Mouse (Mus musculus): ENCODE results near the gene Arpc4.
A peak's percentile ranks its signal among the peaks of the same experiment; 100 is the strongest.

Gene Arpc4

GRCm38 (mm10) chr6:113364518-113365135, 13.3 kb upstream of the Arpc4 start:
- DNase-seq (ENCODE audit: low read depth, low spot score): no peak

GRCm38 (mm10) chr6:113366639-113367038, 11.3 kb upstream of the Arpc4 start:
- no peak for DNase-seq (ENCODE audit: low read depth, low spot score)

- DNase-seq (ENCODE audit: low read depth, low spot score): no peak
Measured at GRCm38 (mm10) chr6:113367574-113367973, 10.3 kb upstream of the Arpc4 start.

- DNase-seq (ENCODE audit: low read depth, low spot score): no peak
Measured at GRCm38 (mm10) chr6:113368124-113368523, 9.8 kb upstream of the Arpc4 start.

- DNase-seq (ENCODE audit: low read depth, low spot score): no peak
Measured at GRCm38 (mm10) chr6:113368577-113368976, 9.3 kb upstream of the Arpc4 start.

GRCm38 (mm10) chr6:113370194-113370929, 7.6 kb upstream of the Arpc4 start:
- DNase-seq (ENCODE audit: low read depth, low spot score): no peak

GRCm38 (mm10) chr6:113373491-113373890, 4.4 kb upstream of the Arpc4 start:
- no peak for DNase-seq (ENCODE audit: low read depth, low spot score)

GRCm38 (mm10) chr6:113377172-113377495, 781 bp upstream of the Arpc4 start:
- no peak for DNase-seq (ENCODE audit: low read depth, low spot score)

GRCm38 (mm10) chr6:113379246-113379645, 1.3 kb downstream of the Arpc4 start:
- DNase-seq (ENCODE audit: low read depth, low spot score): peak; percentile 68

GRCm38 (mm10) chr6:113380480-113380879, 2.6 kb downstream of the Arpc4 start:
- DNase-seq (ENCODE audit: low read depth, low spot score): no peak

GRCm38 (mm10) chr6:113384351-113384927, 6.5 kb downstream of the Arpc4 start:
- no peak for DNase-seq (ENCODE audit: low read depth, low spot score)

GRCm38 (mm10) chr6:113385160-113385714, 7.3 kb downstream of the Arpc4 start:
- no peak for DNase-seq (ENCODE audit: low read depth, low spot score)

- DNase-seq (ENCODE audit: low read depth, low spot score): no peak
Measured at GRCm38 (mm10) chr6:113386025-113386424, 8.1 kb downstream of the Arpc4 start.

GRCm38 (mm10) chr6:113388960-113389359, 11.0 kb downstream of the Arpc4 start, which contains the start of gene Ttll3:
TSS of gene Ttll3 (plus strand) at chr6:113389260.
- DNase-seq (ENCODE audit: low read depth, low spot score): no peak

GRCm38 (mm10) chr6:113390715-113391114, 12.8 kb downstream of the Arpc4 start:
- no peak for DNase-seq (ENCODE audit: low read depth, low spot score)

GRCm38 (mm10) chr6:113392015-113392386, 14.1 kb downstream of the Arpc4 start:
- no peak for DNase-seq (ENCODE audit: low read depth, low spot score)

GRCm38 (mm10) chr6:113392387-113393071, 14.6 kb downstream of the Arpc4 start:
- no peak for DNase-seq (ENCODE audit: low read depth, low spot score)

- no peak for DNase-seq (ENCODE audit: low read depth, low spot score)
Measured at GRCm38 (mm10) chr6:113393951-113394350, 16.0 kb downstream of the Arpc4 start.

- DNase-seq (ENCODE audit: low read depth, low spot score): no peak
Measured at GRCm38 (mm10) chr6:113394811-113395210, 16.9 kb downstream of the Arpc4 start.

GRCm38 (mm10) chr6:113395501-113395900, 17.6 kb downstream of the Arpc4 start:
- no peak for DNase-seq (ENCODE audit: low read depth, low spot score)

GRCm38 (mm10) chr6:113396270-113397030, 18.5 kb downstream of the Arpc4 start:
- DNase-seq (ENCODE audit: low read depth, low spot score): no peak

All from A20 (cell line).